Mouse (Mus musculus) limb, embryonic 11.5 days (tissue): ENCODE results near the gene Akr1b10. TPM values are rescaled to one million over a fixed set of nuclear protein-coding genes. Genes with fewer than 3 reads are reported as not detected.

Experiments
- ATAC-seq: fragments of 200-750 bp; cut with Nextera tagmentation; 2 replicates; pipeline ENCODE4 v1.8.0; 2017; ENCODE audit warnings: low read depth; ENCODE audit not compliant: insufficient number of reproducible peaks, low FRiP score, low TSS enrichment
- DNase-seq: peaks from one replicate; pipeline ENCODE4 v3.0.0-alpha.2; 2015; ENCODE audit warnings: low spot score
- H3K27ac ChIP-seq: fragments of 300-500 bp; sonication (generic); replicated peaks from 2 replicates; pipeline ENCODE4 v1.5.1; 2014; ENCODE audit warnings: low read depth, mild to moderate bottlenecking, low read length
- H3K27me3 ChIP-seq: fragments of 300-500 bp; sonication (generic); 2 replicates; pipeline ENCODE4 v1.6.1; 2014; ENCODE audit warnings: mild to moderate bottlenecking, low read length, mixed read lengths; ENCODE audit not compliant: control insufficient read depth, insufficient read depth
- H3K36me3 ChIP-seq: fragments of 300-500 bp; sonication (generic); 2 replicates; pipeline ENCODE4 v1.6.1; 2014; ENCODE audit warnings: mild to moderate bottlenecking, low read length, moderate library complexity, mixed read lengths; ENCODE audit not compliant: control insufficient read depth, insufficient read depth
- H3K4me1 ChIP-seq: fragments of 300-500 bp; sonication (generic); 2 replicates; pipeline ENCODE4 v1.6.1; 2014; ENCODE audit warnings: low read length, mixed read lengths; ENCODE audit not compliant: control insufficient read depth, insufficient read depth
- H3K4me2 ChIP-seq: fragments of 300-500 bp; sonication (generic); 2 replicates; pipeline ENCODE4 v1.6.1; 2014; ENCODE audit warnings: low read depth, mild to moderate bottlenecking, moderate library complexity; ENCODE audit not compliant: severe bottlenecking
- H3K4me3 ChIP-seq: fragments of 300-500 bp; sonication (generic); 2 replicates; pipeline ENCODE4 v1.5.1; 2014; ENCODE audit warnings: low read depth, low read length
- H3K9ac ChIP-seq: fragments of 300-500 bp; sonication (generic); 2 replicates; pipeline ENCODE4 v1.6.1; 2014; ENCODE audit warnings: mild to moderate bottlenecking, low read length
- H3K9me3 ChIP-seq: fragments of 300-500 bp; sonication (generic); 2 replicates; pipeline ENCODE4 v1.6.1; 2016; ENCODE audit warnings: low read length; ENCODE audit not compliant: control insufficient read depth
- WGBS: fragments of 180-500 bp; shearing (Covaris S2); extraction: QIAGEN DNeasy Blood & Tissue Kit; methylation state at CpG from one replicate; pipeline ENCODE4 v1.1.7; 2014; 5-methylcytosine and 5-hydroxymethylcytosine counted together
- polyA plus RNA-seq: library from polyadenylated mRNA; unstranded; fragments of >200 nt; fragmentation: Nextera tagmentation; extraction: Ambion mirVana; gene quantifications from 2 replicates; pipeline ENCODE4 v1.2.1, GENCODE M21; 2014

The Akr1b10 gene
- polyA plus RNA-seq = 17.7 and 18.6 TPM in 2 replicates

DNA sequence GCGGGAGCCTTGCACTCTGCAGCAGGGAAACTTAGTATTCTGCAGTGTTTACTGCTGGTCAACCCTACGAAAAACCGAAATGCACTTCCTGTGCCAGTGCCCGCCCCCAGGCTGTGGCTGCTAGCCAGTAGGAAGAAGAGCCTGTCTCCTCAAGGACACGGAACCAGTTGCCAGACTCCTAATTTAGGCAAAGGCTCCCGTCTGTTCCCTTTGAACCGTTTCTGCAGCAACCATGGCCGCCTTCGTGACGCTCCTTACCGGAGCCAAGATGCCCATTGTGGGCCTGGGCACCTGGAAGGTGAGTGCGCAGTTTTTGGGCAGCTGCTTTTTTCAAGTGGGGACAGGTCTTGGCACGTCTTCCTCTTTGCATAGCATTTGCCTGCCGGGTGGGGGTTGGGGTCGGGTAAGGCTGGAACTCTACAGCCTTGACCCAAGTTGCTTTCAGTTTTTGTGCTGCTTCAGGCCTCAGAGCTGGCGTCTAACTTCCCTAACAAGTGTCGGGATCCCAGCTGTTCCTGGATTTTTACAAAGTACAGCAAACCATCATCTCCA is at the start of gene Akr1b10:
Gene Akr1b10 (plus strand): TSS at position 109 of the 552 bp plus-strand sequence.
- DNase-seq (peak; percentile 71), ATAC-seq (0 out of 2 replicates have a peak, but pooled peaks have one; percentile 47)
- no peaks in the 10 kb centered on the region for H3K4me1 ChIP-seq
- H3K4me2 ChIP-seq = peak within 1 kb of the TSS; percentile 66
- no peaks in the 10 kb centered on the region for H3K36me3 ChIP-seq
- no peaks in the 10 kb centered on the region for H3K27me3 ChIP-seq
- no peaks in the 10 kb centered on the region for H3K9me3 ChIP-seq
- WGBS = under 1% methylated on average over 17 of the region's 17 CpGs
- H3K9ac ChIP-seq = peak within 1 kb of the TSS; percentile 17
- peak within 1 kb of the TSS; percentile 41 for H3K4me3 ChIP-seq
- no peak within 1 kb of the TSS for H3K27ac ChIP-seq

DNA sequence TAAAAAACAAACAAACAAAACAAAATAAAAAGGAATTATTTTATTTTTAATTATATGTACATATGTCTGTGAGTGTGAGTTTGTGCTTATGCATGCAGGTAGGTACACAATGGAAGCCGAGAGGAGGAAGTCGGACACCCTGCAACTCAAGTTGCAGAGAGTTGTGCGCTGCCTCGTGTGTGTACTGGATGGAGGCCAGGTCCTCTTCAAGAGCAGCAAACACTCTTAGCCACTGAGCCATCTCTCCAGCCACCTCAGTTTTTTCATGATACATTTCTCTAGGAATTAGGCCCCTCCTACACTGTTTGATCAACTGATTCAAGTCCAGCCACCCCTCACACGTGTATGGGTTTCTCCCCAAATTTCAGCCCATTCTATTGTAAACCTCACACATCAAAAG is 49.3 kb upstream of the Akr1b10 start:
- Histone ChIP-seq H3K4me1 (no peaks in the 10 kb centered on the region), H3K9ac (no peak overlapping the region), H3K27ac (no peak overlapping the region), H3K36me3 (no peaks in the 10 kb centered on the region), H3K27me3 (no peaks in the 10 kb centered on the region), H3K4me3 (no peak overlapping the region), H3K9me3 (no peaks in the 10 kb centered on the region), H3K4me2 (no peak overlapping the region)
- no peak for ATAC-seq
- WGBS = 94% methylated on average over 5 of the region's 5 CpGs
- no peak for DNase-seq

DNA sequence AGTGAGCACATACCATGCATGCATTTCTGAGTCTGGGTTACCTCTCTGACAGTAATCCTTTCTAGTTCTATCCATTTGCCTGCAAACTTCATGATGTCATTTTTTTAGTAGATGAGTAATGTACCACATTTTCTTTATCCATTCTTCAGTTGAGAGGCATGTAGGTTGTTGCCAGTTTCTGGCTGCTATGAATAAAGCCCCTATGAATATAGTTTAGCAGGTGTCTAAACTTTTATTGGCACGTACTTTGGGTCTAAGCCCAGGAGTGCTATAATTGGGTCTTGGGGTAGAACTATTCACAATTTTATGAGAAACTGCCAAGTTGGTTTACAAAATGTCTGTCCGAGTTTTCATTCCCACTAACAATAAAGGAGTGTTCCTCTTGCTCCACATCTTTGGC is 46.2 kb upstream of the Akr1b10 start:
- Histone ChIP-seq H3K4me3 (no peak overlapping the region), H3K27ac (no peak overlapping the region), H3K36me3 (no peaks in the 10 kb centered on the region), H3K4me1 (no peaks in the 10 kb centered on the region), H3K4me2 (no peak overlapping the region), H3K27me3 (no peaks in the 10 kb centered on the region), H3K9me3 (no peaks in the 10 kb centered on the region), H3K9ac (no peak overlapping the region)
- ATAC-seq (no peak), DNase-seq (no peak)
- WGBS = 87% methylated on average over 2 of the region's 2 CpGs

DNA sequence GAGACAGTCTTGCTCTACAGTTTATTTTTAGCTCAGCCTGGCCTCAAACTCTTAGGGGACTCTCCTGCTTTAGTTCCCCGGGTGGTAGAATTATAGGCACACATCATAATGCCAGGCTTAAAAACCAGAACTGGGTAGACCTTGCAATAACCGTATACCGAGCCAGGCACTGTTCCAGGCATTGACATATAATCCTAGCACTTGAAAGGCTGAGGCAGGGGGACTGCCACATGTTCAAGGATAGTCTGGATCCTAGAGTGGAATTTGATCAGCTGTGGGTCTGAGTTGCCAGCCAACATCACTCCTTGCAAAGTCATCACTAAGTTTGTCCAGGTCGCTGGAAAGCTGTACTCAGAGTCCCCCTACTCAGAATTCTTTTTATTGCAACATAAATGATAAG is 42.0 kb upstream of the Akr1b10 start:
- no peaks in the 10 kb centered on the region for H3K27me3 ChIP-seq
- H3K36me3 ChIP-seq = no peaks in the 10 kb centered on the region
- H3K4me2 ChIP-seq = no peak overlapping the region
- H3K4me3 ChIP-seq = no peak overlapping the region
- H3K4me1 ChIP-seq = no peaks in the 10 kb centered on the region
- no peaks in the 10 kb centered on the region for H3K9me3 ChIP-seq
- WGBS = 83% methylated on average over 4 of the region's 4 CpGs
- H3K27ac ChIP-seq = no peak overlapping the region
- DNase-seq (no peak), ATAC-seq (no peak)
- H3K9ac ChIP-seq = no peak overlapping the region

DNA sequence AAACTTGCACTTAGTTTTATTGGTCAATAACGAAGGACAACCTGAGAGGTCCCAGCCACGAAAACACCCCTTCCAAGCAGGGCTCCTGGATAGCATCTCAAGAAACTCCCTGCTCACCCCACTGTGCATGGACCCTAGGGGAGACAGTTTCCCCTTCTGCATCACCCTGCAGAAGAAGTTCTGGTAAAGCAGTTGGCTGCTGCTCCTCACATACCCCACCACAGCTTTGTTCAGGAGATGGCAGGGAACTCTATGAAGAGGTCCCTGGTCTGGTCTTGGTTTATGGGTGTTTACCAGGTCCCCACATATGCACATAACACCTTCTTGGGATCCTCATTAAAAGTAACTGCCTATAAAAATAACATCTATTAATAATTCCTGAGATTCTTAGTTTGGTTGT is 41.5 kb upstream of the Akr1b10 start:
- Histone ChIP-seq H3K4me3 (no peak overlapping the region), H3K36me3 (no peaks in the 10 kb centered on the region), H3K27ac (no peak overlapping the region), H3K27me3 (no peaks in the 10 kb centered on the region), H3K9me3 (no peaks in the 10 kb centered on the region), H3K4me1 (no peaks in the 10 kb centered on the region), H3K9ac (no peak overlapping the region), H3K4me2 (no peak overlapping the region)
- WGBS = 75% methylated on average over 2 of the region's 2 CpGs
- ATAC-seq (no peak), DNase-seq (no peak)

DNA sequence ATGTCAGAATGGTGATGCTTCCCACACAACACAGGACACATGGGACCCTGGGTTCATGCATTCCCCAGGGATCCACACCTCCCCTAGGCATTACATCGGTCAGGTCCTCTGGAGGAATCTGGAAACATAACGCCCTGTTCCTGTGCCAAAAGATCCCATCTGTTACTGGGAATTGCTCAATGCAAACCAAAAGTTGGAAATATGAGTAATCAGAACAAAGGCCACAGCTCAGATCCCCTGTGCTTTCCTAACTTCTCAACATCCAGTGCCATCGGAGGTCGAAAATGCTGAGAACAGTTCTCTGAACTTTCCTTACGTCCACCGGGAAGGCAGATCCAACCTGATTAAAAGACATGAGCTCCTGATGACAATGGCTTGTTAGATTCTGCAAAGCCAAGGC is 40.6 kb upstream of the Akr1b10 start:
- H3K27ac ChIP-seq = no peak overlapping the region
- ATAC-seq = no peak
- no peaks in the 10 kb centered on the region for H3K36me3 ChIP-seq
- no peaks in the 10 kb centered on the region for H3K27me3 ChIP-seq
- WGBS = 86% methylated on average over 6 of the region's 6 CpGs
- H3K4me2 ChIP-seq = no peak overlapping the region
- H3K4me3 ChIP-seq = no peak overlapping the region
- no peak overlapping the region for H3K9ac ChIP-seq
- no peaks in the 10 kb centered on the region for H3K9me3 ChIP-seq
- no peak for DNase-seq
- no peaks in the 10 kb centered on the region for H3K4me1 ChIP-seq

DNA sequence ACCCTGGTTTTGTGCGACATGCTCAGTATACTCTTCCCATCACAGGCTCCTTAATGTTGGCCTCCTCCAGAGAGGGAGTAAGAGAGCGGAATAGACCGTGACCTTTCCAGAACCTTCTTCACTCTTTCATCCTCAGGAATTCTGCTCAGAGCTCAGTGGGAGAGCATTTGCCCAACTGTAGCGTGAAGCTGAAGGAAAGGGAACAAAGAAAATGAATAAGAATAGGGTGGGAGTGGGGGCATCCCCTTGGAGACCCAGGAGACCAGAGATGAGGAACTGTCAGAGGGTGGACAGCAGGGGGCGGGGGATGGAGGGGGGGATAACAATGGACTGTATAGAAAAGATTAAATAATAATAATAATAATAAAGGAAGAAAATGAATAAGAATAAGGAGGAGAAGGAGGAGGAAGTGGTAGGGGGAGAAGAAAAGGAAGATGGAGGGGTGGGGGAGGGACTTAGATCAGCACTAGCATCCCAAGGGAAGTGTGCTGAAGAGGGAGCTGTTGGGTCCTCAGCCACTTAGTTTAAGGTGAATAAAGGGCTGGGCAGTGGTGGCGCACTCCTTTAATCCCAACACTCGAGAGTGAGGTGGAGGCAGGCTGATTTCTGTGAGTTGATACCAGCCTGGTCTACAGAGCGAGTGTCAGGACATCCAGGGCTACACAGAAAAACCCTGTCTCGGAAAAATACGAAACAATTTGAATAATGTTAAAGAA is 39.7 kb upstream of the Akr1b10 start:
- Histone ChIP-seq H3K4me1 (no peaks in the 10 kb centered on the region), H3K27me3 (no peaks in the 10 kb centered on the region), H3K9me3 (no peaks in the 10 kb centered on the region), H3K27ac (no peak overlapping the region), H3K9ac (no peak overlapping the region), H3K36me3 (no peaks in the 10 kb centered on the region), H3K4me2 (no peak overlapping the region), H3K4me3 (no peak overlapping the region)
- DNase-seq (no peak), ATAC-seq (no peak)
- whole genome bisulfite sequencing = 61% methylated on average over 10 of the region's 10 CpGs

DNA sequence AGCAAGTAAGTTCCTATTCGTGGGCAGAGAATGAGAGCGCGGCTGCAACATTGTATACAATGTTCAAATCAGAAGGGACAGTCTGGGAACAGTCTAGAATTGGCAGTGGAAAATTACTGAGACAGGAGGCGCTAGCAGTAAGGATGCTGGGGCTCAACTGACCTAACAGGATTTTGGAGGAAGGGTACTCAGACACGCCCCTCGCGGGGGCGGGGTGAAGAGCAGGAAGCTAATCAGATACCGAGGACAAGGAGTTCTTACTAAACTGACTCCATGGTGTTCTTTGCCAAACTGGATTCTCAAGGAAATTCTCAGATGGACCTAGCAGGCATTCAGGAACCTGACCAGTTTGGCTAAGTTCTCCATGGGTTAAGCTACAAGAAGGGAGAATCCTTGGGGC is 39.1 kb upstream of the Akr1b10 start:
- Histone ChIP-seq H3K4me3 (no peak overlapping the region), H3K27me3 (no peaks in the 10 kb centered on the region), H3K9ac (no peak overlapping the region), H3K4me2 (no peak overlapping the region), H3K4me1 (no peaks in the 10 kb centered on the region), H3K36me3 (no peaks in the 10 kb centered on the region), H3K27ac (no peak overlapping the region), H3K9me3 (no peaks in the 10 kb centered on the region)
- DNase-seq = peak; percentile 43
- no peak for ATAC-seq
- WGBS = 21% methylated on average over 9 of the region's 9 CpGs
